Mouse (Mus musculus) thymus, adult 2 months (tissue): ENCODE results near the gene Fam171b.

Experiments used
- CTCF ChIP-seq: fragments of 200-500 bp; IDR thresholded peaks from 2 replicates; pipeline ENCODE4 v1.5.1; 2012; ENCODE audit warnings: mild to moderate bottlenecking, control low read depth, low read length, moderate library complexity, borderline replicate concordance; ENCODE audit not compliant: control insufficient read depth, poor library complexity, insufficient read depth; ENCODE audit errors: extremely low read depth
- POLR2A ChIP-seq: fragments of 200-500 bp; IDR thresholded peaks from 2 replicates; pipeline ENCODE4 v1.6.1; 2012; ENCODE audit warnings: mild to moderate bottlenecking, low read length, control low read depth, moderate library complexity; ENCODE audit not compliant: control insufficient read depth, poor library complexity, insufficient read depth; ENCODE audit errors: extremely low read depth

GRCm38 (mm10) chr2:83766878-83767277 is 45.6 kb upstream of the Fam171b start:
- TF ChIP-seq POLR2A (no peak), CTCF (no peak)
